In genomic region chr4:6512749-6513364, GRCm38 (mm10) we compare ENCODE assay signal across 7 mouse cellular contexts.
DNase-seq lines count a peak whose midpoint lies in the region; ATAC-seq and TF ChIP-seq lines count a peak whose summit lies in the region.

No protein-coding gene starts in this region.

- H3K4me2 ChIP-seq in midbrain, embryonic 12.5 days (replicated peaks): peak overlapping the region; percentile 34

- peak overlapping the region; percentile 34; the same call in 1 of the 2 replicates for H3K4me3 ChIP-seq in embryonic facial prominence, embryonic 10.5 days
- no peak overlapping the region for H3K4me3 ChIP-seq in midbrain, embryonic 12.5 days
- H3K4me3 ChIP-seq in small intestine, adult 2 months (ENCODE audit: low read depth, low read length): no peak overlapping the region

- 20% methylated on average over 12 of the region's 12 CpGs for WGBS in embryonic facial prominence, embryonic 10.5 days
- WGBS in midbrain, embryonic 12.5 days: 20% methylated on average over 12 of the region's 12 CpGs
- 15% methylated on average over 12 of the region's 12 CpGs for WGBS in small intestine, adult 2 months

- DNase-seq in adrenal gland, postnatal 10 days: peak; percentile 89
- DNase-seq in embryonic facial prominence, embryonic 10.5 days (ENCODE audit: low spot score): peak; percentile 83
- DNase-seq in heart, adult 11 months: peak; percentile 95
- peak; percentile 56 for DNase-seq in kidney, adult 11 months
- peak; percentile 77 for DNase-seq in left cerebral cortex, postnatal 4 days

- H3K27ac ChIP-seq in embryonic facial prominence, embryonic 10.5 days (replicated peaks): no peak overlapping the region
- H3K27ac ChIP-seq in midbrain, embryonic 12.5 days (replicated peaks): no peak overlapping the region
- H3K27ac ChIP-seq in small intestine, adult 2 months (ENCODE audit: insufficient read depth, low read depth, low read length): no peak overlapping the region

- intact Hi-C loops in left cerebral cortex, postnatal 4 days (cut with DNase I): loop anchor here (5.0 kb wide), 1 partner anchor 286 kb away; no protein-coding TSS in a partner anchor

- no peaks in the 10 kb centered on the region for H3K27me3 ChIP-seq in embryonic facial prominence, embryonic 10.5 days (replicated peaks; ENCODE audit: low read depth, poor library complexity, severe bottlenecking)
- no peaks in the 10 kb centered on the region for H3K27me3 ChIP-seq in midbrain, embryonic 12.5 days
- no peaks in the 10 kb centered on the region for H3K27me3 ChIP-seq in small intestine, adult 2 months (ENCODE audit: control insufficient read depth, insufficient read depth, low read length)

- TF ChIP-seq CTCF in small intestine, adult 2 months (IDR thresholded peaks at IDR 0.05; ENCODE audit: extremely low read depth, insufficient read length, insufficient replicate concordance, low read depth, low read length): peak; percentile 81; the same call in 1 of the 2 replicates

- peak; percentile 89 for ATAC-seq in midbrain, embryonic 12.5 days (ENCODE audit: low FRiP score, low read depth)

- H3K36me3 ChIP-seq in embryonic facial prominence, embryonic 10.5 days (replicated peaks): no peaks in the 10 kb centered on the region
- no peaks in the 10 kb centered on the region for H3K36me3 ChIP-seq in midbrain, embryonic 12.5 days
- no peaks in the 10 kb centered on the region for H3K36me3 ChIP-seq in small intestine, adult 2 months (ENCODE audit: control insufficient read depth, insufficient read depth, low read length)

- H3K9ac ChIP-seq in midbrain, embryonic 12.5 days (replicated peaks): no peak overlapping the region

- TF ChIP-seq POLR2A in small intestine, adult 2 months (IDR thresholded peaks at IDR 0.05; ENCODE audit: low read depth, low read length): no peak

- H3K9me3 ChIP-seq in embryonic facial prominence, embryonic 10.5 days: no peaks in the 10 kb centered on the region
- H3K9me3 ChIP-seq in midbrain, embryonic 12.5 days: no peaks in the 10 kb centered on the region

- H3K4me1 ChIP-seq in embryonic facial prominence, embryonic 10.5 days: peaks cover 10% of the 10 kb centered on the region; the same call in 1 of the 2 replicates
- H3K4me1 ChIP-seq in midbrain, embryonic 12.5 days: no peaks in the 10 kb centered on the region
- H3K4me1 ChIP-seq in small intestine, adult 2 months (ENCODE audit: control insufficient read depth, insufficient read depth, insufficient read length, low read length): 0 out of 2 replicates have a peak, but pooled peaks cover 2% of the 10 kb centered on the region
